Mouse (Mus musculus): ENCODE measurements around the gene Matn4. TPM values are rescaled to one million over a fixed set of nuclear protein-coding genes. Genes with fewer than 3 reads are reported as not detected.

The Matn4 gene
- polyA plus RNA-seq, 1 experiment from 2014 or later = 5.1 TPM

DNA sequence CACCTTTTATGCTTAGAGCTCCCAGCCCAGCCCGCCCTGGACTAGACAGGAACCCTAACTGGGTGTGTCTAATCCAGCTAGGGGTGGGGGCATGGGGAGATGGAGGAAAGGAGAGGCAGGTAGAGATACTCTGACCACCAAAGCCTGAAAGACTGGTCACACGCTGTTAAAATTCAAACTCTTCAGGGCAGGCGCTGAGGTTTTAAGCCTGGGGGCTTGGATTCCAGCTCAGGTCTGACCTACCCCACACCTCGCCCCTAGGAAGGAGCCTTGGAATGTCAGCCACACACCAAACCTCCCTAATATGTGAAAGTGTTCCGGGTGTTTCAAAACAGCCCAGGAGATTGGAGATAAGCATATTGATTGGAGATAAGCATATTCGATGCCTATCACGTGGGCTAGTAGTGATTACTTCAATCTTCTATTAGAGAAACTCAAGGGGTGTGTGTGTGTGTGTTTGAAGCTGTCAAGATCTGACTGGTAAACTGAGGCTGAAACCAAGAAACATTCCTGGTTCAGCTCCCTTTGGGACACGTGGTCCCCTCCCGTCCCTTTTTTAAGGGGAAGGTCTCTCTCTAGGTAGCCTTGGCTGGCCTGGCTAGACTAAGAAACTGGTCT is 28.4 kb upstream of the Matn4 start:
- Histone ChIP-seq H3K36me3 (no peaks in the 10 kb centered on the region), H3K9me3 (no peaks in the 10 kb centered on the region), H3K27me3 (no peaks in the 10 kb centered on the region), H3K4me1 (replicated peaks) (no peaks in the 10 kb centered on the region), H3K9ac (no peak overlapping the region), H3K27ac (replicated peaks) (no peak overlapping the region), H3K4me2 (no peak overlapping the region), H3K4me3 (no peak overlapping the region)
- no peak for ATAC-seq (ENCODE audit: low FRiP score, low read depth)
- 86% methylated on average over 9 of the region's 9 CpGs for WGBS

DNA sequence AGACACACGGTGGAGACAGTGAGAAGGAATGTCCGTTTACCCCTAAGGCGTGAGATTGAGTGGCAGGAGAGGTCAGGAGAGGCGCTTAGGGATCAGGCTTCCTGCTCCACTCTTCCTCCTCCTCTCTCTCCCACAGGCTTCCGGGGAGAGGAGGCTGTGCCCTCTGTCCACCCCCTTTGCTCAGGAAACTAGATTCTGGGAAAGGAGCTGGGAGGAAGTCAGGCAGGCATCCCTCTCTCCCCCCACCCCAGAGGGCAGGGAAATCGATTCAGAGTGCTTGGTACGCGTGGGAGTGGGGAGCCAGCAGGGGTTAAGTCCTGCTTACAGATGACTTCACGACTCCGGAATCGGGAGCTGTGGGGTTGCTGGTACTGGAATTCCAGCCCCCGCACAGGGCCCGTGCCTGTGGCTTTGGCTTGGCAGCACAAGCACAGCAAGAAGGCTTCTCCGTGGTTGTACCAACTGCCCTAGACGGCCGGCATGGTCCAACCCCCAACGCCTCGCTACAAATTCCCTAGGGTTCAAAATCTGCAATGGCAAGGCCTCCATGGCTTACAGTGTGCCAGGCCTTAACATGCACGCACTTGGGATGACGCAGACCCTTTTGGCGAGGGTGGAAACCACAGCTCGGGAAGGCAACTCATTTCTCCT is 27.7 kb upstream of the Matn4 start:
- no peak overlapping the region for H3K9ac ChIP-seq

DNA sequence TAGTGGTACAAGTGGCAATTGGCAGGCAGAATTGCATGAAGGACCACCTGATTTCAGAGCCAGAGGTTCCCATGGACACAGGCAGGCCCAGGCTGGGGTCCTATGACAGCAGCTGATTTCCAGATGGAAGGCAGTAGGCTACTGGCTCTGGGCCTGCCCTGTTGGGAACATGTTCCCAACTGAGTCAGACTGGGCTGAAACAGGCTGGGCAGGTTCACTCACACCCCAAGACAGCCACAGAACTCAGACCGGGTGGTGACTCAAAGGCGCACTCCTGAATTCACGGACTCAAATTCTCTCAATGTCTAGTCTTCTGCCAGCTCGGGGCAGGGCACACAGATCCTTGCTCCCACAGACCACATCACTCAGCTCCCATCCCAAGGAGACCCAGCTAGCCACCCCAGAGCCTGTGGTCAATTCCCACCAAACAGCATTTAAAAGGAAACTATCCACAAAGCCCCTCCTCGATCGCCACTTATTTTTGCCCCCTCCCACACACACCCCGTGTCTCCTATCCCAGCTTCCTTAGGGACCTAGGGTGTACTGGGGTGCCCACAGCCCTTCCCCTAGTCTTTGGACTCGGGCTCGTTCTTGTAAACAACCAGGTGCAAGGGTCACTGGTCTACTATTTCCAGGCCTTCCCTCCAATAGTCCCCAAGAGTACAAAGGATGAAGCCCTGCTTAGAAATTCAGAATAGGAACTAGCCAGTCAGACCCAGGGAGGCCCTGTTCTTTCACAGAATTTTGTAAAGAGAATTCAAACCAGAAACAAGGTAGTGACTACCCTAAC is 26.9 kb upstream of the Matn4 start:
- H3K4me1 ChIP-seq (replicated peaks) = no peaks in the 10 kb centered on the region
- no peak overlapping the region for H3K4me2 ChIP-seq
- H3K27ac ChIP-seq (replicated peaks) = no peak overlapping the region
- no peak overlapping the region for H3K9ac ChIP-seq
- 67% methylated on average over 9 of the region's 9 CpGs for WGBS
- no peak for ATAC-seq (ENCODE audit: low FRiP score, low read depth)
- no peaks in the 10 kb centered on the region for H3K27me3 ChIP-seq
- H3K36me3 ChIP-seq = no peaks in the 10 kb centered on the region
- no peaks in the 10 kb centered on the region for H3K9me3 ChIP-seq
- H3K4me3 ChIP-seq = no peak overlapping the region

More for the DNA sequence above, 27.7 kb upstream of the Matn4 start:
- no peak for ATAC-seq (ENCODE audit: low FRiP score, low read depth)
- H3K4me3 ChIP-seq = no peak overlapping the region
- no peak overlapping the region for H3K4me2 ChIP-seq
- no peaks in the 10 kb centered on the region for H3K9me3 ChIP-seq
- no peaks in the 10 kb centered on the region for H3K36me3 ChIP-seq
- H3K27me3 ChIP-seq = no peaks in the 10 kb centered on the region
- WGBS = 32% methylated on average over 22 of the region's 22 CpGs
- H3K4me1 ChIP-seq (replicated peaks) = no peaks in the 10 kb centered on the region
- H3K27ac ChIP-seq (replicated peaks) = no peak overlapping the region

DNA sequence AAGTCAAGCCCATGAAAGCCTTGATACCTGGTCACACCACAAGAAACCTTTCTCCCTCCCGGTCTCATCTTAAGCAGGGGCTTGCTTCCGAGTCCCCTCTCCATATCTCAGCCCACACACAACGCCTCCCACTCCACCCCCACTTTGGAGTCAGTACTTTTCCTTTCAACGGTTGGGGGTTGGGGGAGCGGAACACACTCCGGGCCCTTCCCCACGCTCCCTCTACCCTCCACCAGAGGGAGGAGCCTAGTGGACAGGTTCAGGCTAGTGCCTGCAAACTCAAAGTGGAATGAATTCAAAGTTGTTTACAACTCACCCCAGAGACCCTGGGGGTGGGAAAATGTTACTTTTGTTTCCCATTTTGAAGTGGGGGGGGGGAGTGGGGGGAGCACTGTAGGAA is 25.7 kb upstream of the Matn4 start:
- no peak for ATAC-seq (ENCODE audit: low FRiP score, low read depth)
- no peaks in the 10 kb centered on the region for H3K27me3 ChIP-seq
- no peaks in the 10 kb centered on the region for H3K9me3 ChIP-seq
- no peaks in the 10 kb centered on the region for H3K4me1 ChIP-seq (replicated peaks)
- no peaks in the 10 kb centered on the region for H3K36me3 ChIP-seq
- no peak overlapping the region for H3K9ac ChIP-seq
- no peak overlapping the region for H3K4me3 ChIP-seq
- no peak overlapping the region for H3K27ac ChIP-seq (replicated peaks)
- no peak overlapping the region for H3K4me2 ChIP-seq
- WGBS = 14% methylated on average over 7 of the region's 7 CpGs

DNA sequence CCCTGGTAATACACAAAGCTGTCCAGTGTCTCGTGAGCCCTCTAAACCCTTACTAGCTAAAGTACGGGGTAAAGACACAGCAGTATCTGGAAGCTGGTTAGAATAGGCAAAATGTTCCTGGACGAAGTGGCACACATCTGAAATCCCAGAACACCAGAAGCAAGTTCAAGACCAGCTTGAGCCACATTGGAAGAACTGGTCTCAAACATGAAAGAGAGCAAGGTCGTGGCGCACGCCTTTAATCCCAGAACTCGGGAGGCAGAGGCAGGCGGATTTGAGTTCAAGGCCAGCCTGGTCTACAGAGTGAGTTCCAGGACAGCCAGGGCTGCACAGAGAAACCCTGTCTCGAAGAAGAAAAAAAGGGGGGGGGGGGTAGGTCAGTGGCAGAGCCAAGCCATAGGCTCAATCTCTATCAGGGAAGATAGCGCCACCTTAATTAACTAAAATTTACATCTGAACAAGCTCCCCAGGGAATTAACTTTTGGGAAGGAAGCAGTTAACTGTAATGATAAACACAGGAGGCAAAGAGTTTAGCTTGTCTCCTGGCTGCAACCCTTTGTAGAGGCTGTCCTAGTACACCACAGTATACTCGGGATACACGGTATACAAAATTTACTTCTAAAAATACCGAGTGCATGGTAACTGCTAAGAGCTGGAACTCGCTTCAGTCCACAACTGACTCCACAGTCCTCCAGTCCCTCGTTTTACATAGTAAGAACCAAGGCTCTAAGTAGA is 25.1 kb upstream of the Matn4 start:
- no peaks in the 10 kb centered on the region for H3K9me3 ChIP-seq
- no peaks in the 10 kb centered on the region for H3K27me3 ChIP-seq
- H3K36me3 ChIP-seq = no peaks in the 10 kb centered on the region
- no peak for ATAC-seq (ENCODE audit: low FRiP score, low read depth)
- no peak overlapping the region for H3K4me3 ChIP-seq
- no peak overlapping the region for H3K27ac ChIP-seq (replicated peaks)
- H3K4me2 ChIP-seq = no peak overlapping the region
- H3K9ac ChIP-seq = no peak overlapping the region
- 50% methylated on average over 15 of the region's 15 CpGs for WGBS
- H3K4me1 ChIP-seq (replicated peaks) = no peaks in the 10 kb centered on the region

DNA sequence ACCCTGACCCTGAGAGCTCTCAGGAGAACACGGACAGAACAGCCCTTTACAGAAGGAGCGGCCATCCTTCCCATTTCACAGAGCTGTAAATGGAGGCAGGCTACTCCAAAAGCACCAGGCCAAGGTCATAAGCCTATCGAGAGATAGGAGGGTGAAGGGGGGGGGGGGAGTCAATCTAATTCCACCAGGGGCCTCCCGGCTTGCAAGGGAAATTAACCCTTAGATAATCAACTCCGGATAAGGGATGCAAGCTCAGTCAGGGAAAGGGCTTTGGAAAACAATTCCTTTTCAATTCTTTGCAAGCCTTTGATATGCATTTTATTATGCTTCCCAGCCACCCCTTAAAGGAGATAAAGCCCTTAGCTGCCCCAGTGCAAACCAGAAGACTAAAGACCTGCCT is 23.5 kb upstream of the Matn4 start:
- H3K4me2 ChIP-seq = no peak overlapping the region
- WGBS = 45% methylated on average over 5 of the region's 5 CpGs
- H3K36me3 ChIP-seq = no peaks in the 10 kb centered on the region
- no peaks in the 10 kb centered on the region for H3K9me3 ChIP-seq
- H3K27ac ChIP-seq (replicated peaks) = no peak overlapping the region
- no peaks in the 10 kb centered on the region for H3K4me1 ChIP-seq (replicated peaks)
- no peak for ATAC-seq (ENCODE audit: low FRiP score, low read depth)
- H3K27me3 ChIP-seq = no peaks in the 10 kb centered on the region
- H3K9ac ChIP-seq = no peak overlapping the region
- H3K4me3 ChIP-seq = no peak overlapping the region

DNA sequence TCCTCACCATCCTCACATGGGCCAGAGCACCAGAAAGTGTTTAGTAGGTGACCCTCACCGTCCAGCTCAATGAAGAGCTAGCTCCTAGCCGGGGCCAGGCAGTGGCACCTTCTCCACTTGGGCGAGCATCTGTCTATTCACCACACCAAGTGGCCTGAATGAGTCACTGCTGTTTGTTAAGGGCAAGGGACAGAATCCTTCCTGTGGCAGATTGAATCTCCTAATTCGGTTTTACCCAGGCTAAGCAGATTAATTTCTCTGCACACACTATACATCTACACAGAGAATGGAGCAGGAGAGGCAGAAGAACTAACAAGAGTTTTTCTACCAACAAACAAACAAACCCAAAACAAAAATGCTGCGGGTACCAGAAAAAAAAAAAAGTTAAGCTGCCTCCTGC is 22.0 kb upstream of the Matn4 start:
- H3K4me3 ChIP-seq = no peak overlapping the region
- H3K4me1 ChIP-seq (replicated peaks) = no peaks in the 10 kb centered on the region
- no peak overlapping the region for H3K27ac ChIP-seq (replicated peaks)
- 92% methylated on average over 5 of the region's 5 CpGs for WGBS
- H3K9ac ChIP-seq = no peak overlapping the region
- H3K27me3 ChIP-seq = no peaks in the 10 kb centered on the region
- no peak for ATAC-seq (ENCODE audit: low FRiP score, low read depth)
- no peaks in the 10 kb centered on the region for H3K36me3 ChIP-seq
- no peak overlapping the region for H3K4me2 ChIP-seq
- H3K9me3 ChIP-seq = no peaks in the 10 kb centered on the region

DNA sequence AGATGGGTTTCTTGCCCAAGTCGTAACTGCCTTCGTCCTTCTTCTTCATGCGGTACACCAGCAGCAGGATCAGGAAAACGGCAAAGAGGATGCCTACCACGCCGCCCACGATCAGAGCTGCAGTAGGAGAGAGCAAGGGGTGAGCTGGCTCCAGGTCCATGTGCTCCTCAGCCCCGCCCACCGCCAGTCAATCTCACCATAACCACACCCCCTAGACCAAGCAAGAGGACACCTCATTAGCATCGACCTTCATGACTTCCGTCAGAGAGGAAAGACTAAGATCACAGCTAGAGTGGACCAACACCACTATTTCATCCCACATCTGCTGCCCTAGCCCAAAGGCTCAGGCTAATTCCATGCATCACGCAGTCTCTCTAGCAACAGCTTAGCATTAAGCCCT is 21.2 kb upstream of the Matn4 start:
- Histone ChIP-seq H3K27me3 (no peaks in the 10 kb centered on the region), H3K27ac (replicated peaks) (no peak overlapping the region), H3K4me2 (no peak overlapping the region), H3K4me1 (replicated peaks) (no peaks in the 10 kb centered on the region), H3K4me3 (no peak overlapping the region), H3K36me3 (no peaks in the 10 kb centered on the region), H3K9me3 (no peaks in the 10 kb centered on the region), H3K9ac (no peak overlapping the region)
- no peak for ATAC-seq (ENCODE audit: low FRiP score, low read depth)
- WGBS = 31% methylated on average over 12 of the region's 12 CpGs

DNA sequence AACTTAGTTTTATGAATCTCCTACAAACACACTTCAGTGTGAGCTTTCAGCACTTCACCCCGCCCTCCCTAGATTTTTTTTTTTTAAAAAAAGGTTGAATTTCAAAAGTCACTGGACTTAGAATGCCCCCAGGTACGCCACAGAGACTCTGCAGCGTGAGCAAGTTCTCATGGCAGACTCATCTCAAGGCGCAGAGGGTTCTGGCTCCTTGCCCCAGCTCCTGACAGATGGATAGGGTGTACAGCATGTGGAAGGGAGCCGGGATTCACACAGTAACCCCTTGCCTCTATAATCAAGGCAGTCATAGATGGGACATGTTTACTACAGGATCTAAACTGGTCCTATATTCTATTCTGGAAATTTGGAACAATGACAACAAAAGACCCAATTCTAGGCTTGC is 20.4 kb upstream of the Matn4 start:
- no peak for ATAC-seq (ENCODE audit: low FRiP score, low read depth)
- no peak overlapping the region for H3K4me3 ChIP-seq
- WGBS = 92% methylated on average over 5 of the region's 5 CpGs
- H3K36me3 ChIP-seq = no peaks in the 10 kb centered on the region
- H3K9ac ChIP-seq = no peak overlapping the region
- no peaks in the 10 kb centered on the region for H3K27me3 ChIP-seq
- no peak overlapping the region for H3K4me2 ChIP-seq
- no peak overlapping the region for H3K27ac ChIP-seq (replicated peaks)
- no peaks in the 10 kb centered on the region for H3K4me1 ChIP-seq (replicated peaks)
- no peaks in the 10 kb centered on the region for H3K9me3 ChIP-seq

DNA sequence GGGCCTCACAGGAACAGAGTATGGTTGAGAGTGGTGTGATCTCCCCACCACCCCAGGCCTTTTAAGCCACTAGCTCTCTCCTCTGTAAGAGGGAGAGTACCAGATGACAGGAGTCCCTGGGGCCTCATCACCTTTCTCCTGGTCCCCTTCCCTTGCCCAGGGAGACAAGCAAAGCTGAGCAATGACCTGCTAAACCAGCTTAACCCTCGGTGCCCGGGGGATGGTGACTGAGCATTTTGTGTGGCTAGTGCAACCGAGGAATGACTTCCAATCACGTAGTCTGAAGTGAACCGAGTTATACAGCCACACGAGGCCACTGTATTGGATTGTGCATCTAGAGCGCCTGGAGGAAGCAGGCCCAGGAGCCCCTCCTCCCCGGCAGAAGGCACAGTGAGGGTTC is 19.4 kb upstream of the Matn4 start:
- Histone ChIP-seq H3K36me3 (no peaks in the 10 kb centered on the region), H3K9me3 (no peaks in the 10 kb centered on the region)
- no peak for ATAC-seq (ENCODE audit: low FRiP score, low read depth)

DNA sequence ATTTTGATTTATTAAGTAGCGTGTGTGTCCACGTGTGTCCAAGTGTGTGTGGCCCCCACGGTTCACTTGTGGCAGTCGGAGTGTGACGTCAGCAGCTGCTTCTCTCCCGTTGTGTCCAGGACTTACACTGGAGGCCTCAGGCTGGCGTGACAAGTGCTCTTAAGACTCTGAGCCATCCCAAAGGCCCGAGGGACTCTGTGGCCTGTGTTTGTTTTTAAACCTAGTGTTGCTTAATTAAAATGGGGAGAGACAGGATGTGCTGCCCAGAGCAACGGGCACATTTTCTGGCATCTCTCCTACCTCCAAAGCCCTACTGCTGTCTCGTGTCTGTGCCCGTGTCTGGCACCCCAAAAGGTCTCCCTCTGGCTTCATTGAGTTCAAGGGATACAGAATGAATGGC is 18.5 kb upstream of the Matn4 start:
- WGBS = 89% methylated on average over 11 of the region's 11 CpGs
- no peaks in the 10 kb centered on the region for H3K4me1 ChIP-seq (replicated peaks)
- no peaks in the 10 kb centered on the region for H3K27me3 ChIP-seq
- H3K27ac ChIP-seq (replicated peaks) = no peak overlapping the region
- no peaks in the 10 kb centered on the region for H3K36me3 ChIP-seq
- no peak overlapping the region for H3K4me2 ChIP-seq
- no peaks in the 10 kb centered on the region for H3K9me3 ChIP-seq
- no peak overlapping the region for H3K4me3 ChIP-seq
- H3K9ac ChIP-seq = no peak overlapping the region
- ATAC-seq (ENCODE audit: low FRiP score, low read depth) = no peak

More for the DNA sequence above, 19.4 kb upstream of the Matn4 start:
- H3K27me3 ChIP-seq = no peaks in the 10 kb centered on the region
- no peak overlapping the region for H3K27ac ChIP-seq (replicated peaks)
- H3K4me2 ChIP-seq = no peak overlapping the region
- H3K9ac ChIP-seq = no peak overlapping the region
- no peak overlapping the region for H3K4me3 ChIP-seq
- WGBS = 92% methylated on average over 8 of the region's 8 CpGs
- no peaks in the 10 kb centered on the region for H3K4me1 ChIP-seq (replicated peaks)

Measured in hindbrain, embryonic 15.5 days (tissue).